Mouse (Mus musculus) olfactory bulb, adult 2 months (tissue): ENCODE measurements at regions not wholly inside any gene's neighbourhood (a gene's known extent, or its start where the extent isn't known, plus 50 kb on each side); places are given as distances from the start of the nearest gene placed in this dataset.

Source experiments
- CTCF ChIP-seq: fragments of 200-500 bp; IDR thresholded peaks from 2 replicates; pipeline ENCODE4 v1.5.1; 2012; ENCODE audit warnings: low read depth, mild to moderate bottlenecking, low read length, moderate library complexity; ENCODE audit not compliant: insufficient read depth
- POLR2A ChIP-seq: fragments of 200-500 bp; IDR thresholded peaks from 2 replicates; pipeline ENCODE4 v1.6.1; 2012; ENCODE audit warnings: mild to moderate bottlenecking, low read depth, low read length, moderate library complexity; ENCODE audit not compliant: insufficient read depth

GRCm38 (mm10) chr2:75154448-75154847 is 328.8 kb downstream of the Mtx2 start:
- TF ChIP-seq CTCF (no peak), POLR2A (no peak)
